Mouse (Mus musculus) right cerebral cortex, postnatal 10 days (tissue): ENCODE data around the gene Snrpd2.
A peak's percentile ranks its signal among the peaks of the same experiment; 100 is the strongest.
"Not testable (repeated sequence)": the region's sequence is repeated elsewhere in the genome, so short reads cannot be mapped to it uniquely, and the experiment has no call there.

Experiments
- DNase-seq, 2 experiments: peaks; one replicate each; pipeline ENCODE4 v3.0.0; 2021; ENCODE audit warnings: low spot score in 2 of 2

Gene Snrpd2

GRCm38 (mm10) chr7:19148875-19149541, 514 bp upstream of the Snrpd2 start, which contains the start of gene Qpctl:
Qpctl (minus strand) TSS chr7:19149291.
- peak; percentile 99 to 100 for DNase-seq

DNA sequence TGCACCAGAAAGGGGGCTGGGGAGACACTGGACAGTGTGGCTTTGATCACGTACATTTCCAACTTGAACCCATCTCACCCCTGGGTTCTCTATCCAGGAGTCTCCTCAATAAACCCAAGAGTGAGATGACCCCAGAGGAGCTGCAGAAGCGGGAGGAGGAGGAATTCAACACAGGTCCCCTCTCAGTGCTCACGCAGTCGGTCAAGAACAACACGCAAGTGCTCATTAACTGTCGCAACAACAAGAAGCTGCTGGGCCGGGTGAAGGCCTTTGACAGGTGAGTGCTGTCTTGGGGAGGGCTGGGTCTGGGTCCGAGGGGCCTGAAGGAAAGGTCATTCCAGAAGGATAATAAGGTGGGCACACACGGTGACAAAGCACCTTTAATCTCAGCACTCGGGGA, 1.6 kb downstream of the Snrpd2 start:
- not testable (repeated sequence) for DNase-seq

DNA sequence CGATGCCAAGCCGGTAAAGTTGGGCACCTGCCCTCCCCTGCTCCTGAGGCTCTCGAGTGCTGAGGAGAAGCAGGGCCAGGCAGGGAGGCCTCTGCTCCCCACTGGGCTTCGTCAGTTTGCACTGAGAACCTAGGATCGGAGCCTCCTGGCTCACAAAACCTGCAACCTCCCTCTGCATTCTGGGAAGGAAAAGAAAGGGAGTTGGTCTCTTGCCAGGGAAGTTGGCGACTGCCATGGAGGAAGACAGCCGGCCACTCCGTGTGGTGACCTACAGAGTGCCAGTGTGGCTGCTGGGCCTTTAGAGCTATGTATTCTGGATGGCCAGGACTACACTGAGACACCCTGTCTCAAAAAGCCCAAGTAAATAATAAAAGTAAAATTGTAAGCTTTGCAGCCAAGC, 5.3 kb downstream of the Snrpd2 start:
- DNase-seq: no peak

GRCm38 (mm10) chr7:19155825-19156475, 6.4 kb downstream of the Snrpd2 start:
- peak in 1 of 2 experiments; percentile 39 for DNase-seq

- DNase-seq: peak; percentile 93
Measured at GRCm38 (mm10) chr7:19157160-19157800, 7.8 kb downstream of the Snrpd2 start.

DNA sequence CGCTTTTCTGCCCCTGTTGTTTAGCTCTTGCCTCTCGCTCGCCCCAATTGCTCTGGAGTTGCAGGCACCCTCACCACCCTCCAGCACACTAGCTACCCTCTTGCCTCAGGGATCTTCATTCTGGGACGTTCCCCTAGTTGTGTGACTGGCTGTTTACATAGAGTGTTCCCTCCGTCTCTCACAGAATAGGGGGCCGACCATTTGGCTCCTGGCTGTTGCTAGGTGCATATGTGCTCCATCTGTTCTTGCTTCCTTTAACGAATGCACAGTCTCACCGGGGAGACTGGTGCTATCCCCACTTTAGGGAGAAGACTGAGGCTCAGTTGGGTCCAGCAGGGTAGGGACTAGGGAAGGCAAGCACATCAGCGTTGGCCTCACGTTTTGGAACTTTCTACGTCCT, 9.1 kb downstream of the Snrpd2 start:
- peak in 1 of 2 experiments; percentile 36 for DNase-seq

GRCm38 (mm10) chr7:19159411-19159810, 9.9 kb downstream of the Snrpd2 start:
- no peak for DNase-seq

DNA sequence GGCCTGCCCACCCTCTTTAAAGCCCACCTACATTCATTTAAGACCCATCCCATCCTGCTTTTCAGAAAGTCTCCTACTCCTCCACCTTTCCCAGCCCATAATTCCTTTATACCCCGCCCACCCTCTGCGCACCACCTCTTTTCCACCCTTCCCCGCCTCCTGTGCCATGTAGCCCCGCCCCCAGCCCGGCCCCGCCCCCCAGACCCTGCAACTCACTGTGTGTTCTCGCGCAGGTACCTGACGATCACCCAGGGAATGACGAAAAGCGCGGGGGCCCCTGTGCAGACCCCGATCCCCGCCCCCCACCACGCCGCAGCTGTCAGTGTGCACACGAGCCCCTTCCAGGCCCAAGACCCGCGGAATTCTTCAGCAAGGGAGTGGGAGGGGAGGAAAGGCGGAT, 10.6 kb downstream of the Snrpd2 start:
- DNase-seq: peak; percentile 43 to 50

DNA sequence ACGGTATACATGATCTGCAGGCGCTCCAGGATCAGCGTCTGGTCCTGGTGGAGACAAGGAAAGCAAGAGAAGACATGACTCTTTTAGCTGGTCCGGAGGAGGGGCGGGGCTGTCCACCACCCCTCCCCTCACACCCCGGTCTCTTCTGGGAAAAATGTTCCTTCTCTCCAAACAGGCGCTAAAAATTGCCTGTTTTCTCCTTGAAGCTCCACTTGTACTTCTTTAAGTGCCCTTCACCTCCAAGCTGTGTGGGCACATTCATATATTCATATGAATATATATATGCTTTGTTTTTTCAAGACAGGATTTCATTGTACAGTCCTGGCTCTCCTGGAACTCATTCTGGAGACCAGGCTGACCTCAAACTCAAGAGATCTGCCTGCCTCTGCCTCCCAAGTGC, 13.4 kb downstream of the Snrpd2 start:
- DNase-seq: no peak

GRCm38 (mm10) chr7:19163752-19164151, 14.2 kb downstream of the Snrpd2 start:
- DNase-seq: no peak

GRCm38 (mm10) chr7:19164189-19164588, 14.7 kb downstream of the Snrpd2 start:
- DNase-seq: peak in 1 of 2 experiments; percentile 49

DNA sequence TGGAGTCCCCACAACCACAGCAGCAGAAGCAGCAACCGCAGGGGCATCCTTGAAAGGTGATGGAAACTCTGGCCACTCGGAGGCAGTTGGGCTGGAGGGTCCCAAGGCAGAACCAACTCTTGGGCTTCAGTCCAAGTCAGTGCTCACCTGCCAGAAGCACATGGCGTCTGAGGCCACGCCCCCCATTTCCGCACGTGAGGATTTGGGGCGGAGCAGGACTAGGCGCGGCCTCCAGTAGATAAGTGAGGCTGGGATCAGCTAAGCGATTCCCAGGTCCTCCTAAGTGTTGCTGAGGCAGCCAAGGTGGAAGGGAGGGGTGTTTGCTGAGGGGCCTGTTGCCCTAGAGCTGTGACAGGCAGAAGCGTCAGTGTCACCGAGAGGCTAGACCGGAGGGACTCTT, 15.5 kb downstream of the Snrpd2 start:
- DNase-seq: no peak

DNA sequence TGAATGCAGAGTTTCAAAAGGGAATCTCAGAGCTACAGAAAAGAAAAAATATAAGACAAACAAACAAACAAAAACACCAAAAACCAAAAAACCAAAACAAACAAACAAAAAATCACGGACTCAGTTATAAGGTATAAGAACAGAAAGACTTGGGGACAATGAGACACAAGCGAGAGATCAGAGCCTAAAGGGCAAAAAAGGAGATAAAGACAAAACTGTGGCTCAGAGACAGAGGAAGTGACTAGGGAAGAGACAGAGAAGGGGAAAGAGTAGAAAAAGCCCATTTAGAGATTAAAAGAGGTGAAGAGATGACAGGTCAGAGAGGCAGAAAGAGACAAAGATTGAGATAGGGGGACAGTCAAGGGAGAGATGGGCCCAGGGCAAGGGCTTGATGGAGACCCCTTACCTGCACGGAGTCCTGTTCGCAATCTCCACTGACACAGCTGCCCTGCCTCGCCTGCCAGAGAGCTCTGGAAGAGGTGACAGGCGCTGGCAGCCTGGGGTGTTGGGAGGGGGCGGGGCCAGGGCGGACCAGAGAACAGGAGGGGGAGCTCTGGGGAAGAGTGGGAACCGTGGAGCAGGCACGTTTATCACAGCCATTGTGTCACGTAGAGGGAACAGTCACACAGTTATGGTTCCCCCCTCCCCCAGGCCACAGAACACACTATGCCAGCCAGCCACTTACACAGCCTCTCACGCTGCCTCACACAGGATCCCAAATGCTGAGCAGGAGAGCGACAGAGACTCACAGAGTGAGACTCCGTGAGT, 16.3 kb downstream of the Snrpd2 start, which contains the start of gene Gipr:
Gene Gipr, minus strand, starts transcription at position 472 of the 768 bp plus-strand sequence.
- peak in 1 of 2 experiments; percentile 49 for DNase-seq

- no peak for DNase-seq
Measured at GRCm38 (mm10) chr7:19166990-19167389, 17.5 kb downstream of the Snrpd2 start.

DNA sequence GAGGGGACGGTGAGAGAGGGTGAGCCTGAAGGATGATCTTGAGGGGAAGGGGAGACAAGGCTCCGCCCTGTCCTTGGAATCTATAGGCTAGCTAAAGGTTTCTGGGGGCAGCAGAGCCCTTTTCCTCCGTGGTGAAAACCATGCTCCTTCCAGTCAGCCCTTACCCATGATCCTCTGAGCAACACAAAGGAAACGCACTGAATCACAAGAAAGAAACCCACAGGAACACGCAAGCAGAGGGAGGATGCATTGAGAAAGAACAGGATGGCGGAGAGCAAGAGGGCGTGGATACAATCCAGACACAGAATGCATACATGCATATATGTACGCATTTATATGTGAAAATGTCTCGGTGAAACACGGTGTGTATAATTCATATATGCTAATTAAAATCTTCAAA, 20.0 kb downstream of the Snrpd2 start:
- no peak for DNase-seq

GRCm38 (mm10) chr7:19170142-19170541, 20.6 kb downstream of the Snrpd2 start:
- peak; percentile 87 to 93 for DNase-seq

- DNase-seq: no peak
Measured at GRCm38 (mm10) chr7:19171831-19172230, 22.3 kb downstream of the Snrpd2 start.

DNA sequence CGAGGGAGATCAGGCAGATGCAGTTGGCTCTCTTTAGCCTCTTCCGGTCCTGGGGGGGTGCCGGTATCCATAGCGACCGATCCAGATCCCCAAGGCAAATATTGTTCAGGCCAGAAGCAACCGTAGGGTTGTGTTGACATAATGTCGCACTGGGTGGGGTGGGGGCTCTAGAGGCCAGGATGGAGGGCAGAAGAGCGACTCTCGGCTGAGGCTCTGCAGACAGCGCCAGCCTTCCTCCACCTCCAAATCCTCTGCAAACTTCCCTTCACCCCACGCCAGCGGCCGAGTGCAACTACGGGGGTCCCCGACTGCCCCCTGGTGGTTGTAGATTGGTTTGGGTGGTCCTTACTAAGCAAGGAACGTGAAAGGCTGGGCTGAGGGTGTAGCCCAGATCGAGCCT, 23.4 kb downstream of the Snrpd2 start:
- peak; percentile 89 to 94 for DNase-seq

GRCm38 (mm10) chr7:19175708-19176515, 26.4 kb downstream of the Snrpd2 start, which contains the start of gene Eml2:
Eml2 (plus strand) TSS chr7:19176421.
- DNase-seq: peak; percentile 93 to 95

DNA sequence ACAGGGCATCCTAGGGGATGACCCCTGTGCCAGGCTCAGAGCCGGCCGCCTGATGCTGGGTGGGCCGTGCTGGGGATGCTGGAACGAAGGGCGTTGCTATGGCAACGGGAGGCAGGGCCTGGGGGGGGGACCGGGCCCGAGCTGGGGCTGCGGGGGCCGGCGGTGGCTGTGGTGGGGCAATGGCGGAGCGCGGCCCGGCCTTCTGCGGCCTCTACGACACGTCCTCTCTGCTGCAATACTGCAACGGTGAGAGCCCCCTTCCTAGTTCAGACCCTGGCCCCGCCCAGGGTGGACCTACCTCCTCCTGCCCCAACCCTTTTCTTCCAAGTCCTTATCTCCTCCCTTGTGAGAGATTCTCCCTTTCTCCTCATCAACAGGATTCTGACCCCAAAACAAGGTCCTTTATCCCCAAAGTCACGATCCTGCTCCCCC, 27.0 kb downstream of the Snrpd2 start:
- DNase-seq: no peak

- peak in 1 of 2 experiments; percentile 25 for DNase-seq
Measured at GRCm38 (mm10) chr7:19177216-19177615, 27.7 kb downstream of the Snrpd2 start.
